Mouse (Mus musculus): ENCODE data around the gene Atxn7l3. TPM values are rescaled to one million over a fixed set of nuclear protein-coding genes. Genes with fewer than 3 reads are reported as not detected.

Atxn7l3 gene
- total RNA-seq, 2 experiments from 2014 or later = 166 to 174 TPM

GRCm38 (mm10) chr11:102319410-102319792, 23.0 kb upstream of the Atxn7l3 start, which contains the start of gene Ubtf:
Gene Ubtf, minus strand, starts transcription at chr11:102319742.
- peak; percentile 68 to 80 for DNase-seq (ENCODE audit: extremely low spot score in 1 of 2, low spot score in 1 of 2)

GRCm38 (mm10) chr11:102318576-102319409, 22.4 kb upstream of the Atxn7l3 start:
- peak; percentile 40 to 58 for DNase-seq (ENCODE audit: extremely low spot score in 1 of 2, low spot score in 1 of 2)

GRCm38 (mm10) chr11:102317901-102318575, 21.6 kb upstream of the Atxn7l3 start:
- peak; percentile 46 to 69 for DNase-seq (ENCODE audit: extremely low spot score in 1 of 2, low spot score in 1 of 2)

- peak; percentile 43 to 46 for DNase-seq (ENCODE audit: extremely low spot score in 1 of 2, low spot score in 1 of 2)
Measured at GRCm38 (mm10) chr11:102317298-102317900, 21.0 kb upstream of the Atxn7l3 start.

GRCm38 (mm10) chr11:102316572-102317297, 20.3 kb upstream of the Atxn7l3 start:
- DNase-seq (ENCODE audit: extremely low spot score in 1 of 2, low spot score in 1 of 2) = peak; percentile 71 to 78

- no peak for DNase-seq (ENCODE audit: extremely low spot score in 1 of 2, low spot score in 1 of 2)
Measured at GRCm38 (mm10) chr11:102315690-102316571, 19.5 kb upstream of the Atxn7l3 start.

GRCm38 (mm10) chr11:102314321-102314720, 17.9 kb upstream of the Atxn7l3 start:
- no peak for DNase-seq (ENCODE audit: extremely low spot score in 1 of 2, low spot score in 1 of 2)

GRCm38 (mm10) chr11:102312586-102312985, 16.2 kb upstream of the Atxn7l3 start:
- DNase-seq (ENCODE audit: extremely low spot score in 1 of 2, low spot score in 1 of 2) = no peak

- no peak for DNase-seq (ENCODE audit: extremely low spot score in 1 of 2, low spot score in 1 of 2)
Measured at GRCm38 (mm10) chr11:102311966-102312365, 15.5 kb upstream of the Atxn7l3 start.

GRCm38 (mm10) chr11:102310768-102311695, 14.6 kb upstream of the Atxn7l3 start:
- no peak for DNase-seq (ENCODE audit: extremely low spot score in 1 of 2, low spot score in 1 of 2)

- DNase-seq (ENCODE audit: extremely low spot score in 1 of 2, low spot score in 1 of 2) = no peak
Measured at GRCm38 (mm10) chr11:102309821-102310617, 13.6 kb upstream of the Atxn7l3 start.

GRCm38 (mm10) chr11:102308979-102309378, 12.5 kb upstream of the Atxn7l3 start:
- DNase-seq (ENCODE audit: extremely low spot score in 1 of 2, low spot score in 1 of 2) = peak; percentile 98

GRCm38 (mm10) chr11:102308104-102308503, 11.7 kb upstream of the Atxn7l3 start:
- no peak for DNase-seq (ENCODE audit: extremely low spot score in 1 of 2, low spot score in 1 of 2)

GRCm38 (mm10) chr11:102305359-102305758, 8.9 kb upstream of the Atxn7l3 start:
- no peak for DNase-seq (ENCODE audit: extremely low spot score in 1 of 2, low spot score in 1 of 2)

- no peak for DNase-seq (ENCODE audit: extremely low spot score in 1 of 2, low spot score in 1 of 2)
Measured at GRCm38 (mm10) chr11:102304141-102304540, 7.7 kb upstream of the Atxn7l3 start.

GRCm38 (mm10) chr11:102299839-102300238, 3.4 kb upstream of the Atxn7l3 start:
- peak in 1 of 2 experiments; percentile 61 for DNase-seq (ENCODE audit: extremely low spot score in 1 of 2, low spot score in 1 of 2)

All from layer of hippocampus, postnatal 25 days (tissue).